Mouse (Mus musculus): ENCODE results near the gene Tas1r3.
A peak's percentile ranks its signal among the peaks of the same experiment; 100 is the strongest.

Tas1r3 gene

GRCm38 (mm10) chr4:155883587-155883986 lies 20.4 kb upstream of the Tas1r3 start:
- H3K9me3 ChIP-seq (ENCODE audit: low read length) = no peaks in the 10 kb centered on the region
- H3K4me1 ChIP-seq (replicated peaks; ENCODE audit: low read depth, low read length) = peaks cover 12% of the 10 kb centered on the region
- H3K36me3 ChIP-seq (ENCODE audit: insufficient read depth, low read length) = peaks cover 69% of the 10 kb centered on the region
- H3K27me3 ChIP-seq (ENCODE audit: insufficient read depth, low read length) = no peaks in the 10 kb centered on the region
- TF ChIP-seq POU5F1 (IDR thresholded peaks at IDR 0.05; ENCODE audit: borderline replicate concordance, low read length) (no peak), CTCF (conservative IDR thresholded peaks at IDR 0.05; ENCODE audit: low read length) (no peak), NANOG (IDR thresholded peaks at IDR 0.05; ENCODE audit: borderline replicate concordance, low read length) (no peak)
- no peak overlapping the region for H3K4me3 ChIP-seq (replicated peaks; ENCODE audit: low read length)

DNA sequence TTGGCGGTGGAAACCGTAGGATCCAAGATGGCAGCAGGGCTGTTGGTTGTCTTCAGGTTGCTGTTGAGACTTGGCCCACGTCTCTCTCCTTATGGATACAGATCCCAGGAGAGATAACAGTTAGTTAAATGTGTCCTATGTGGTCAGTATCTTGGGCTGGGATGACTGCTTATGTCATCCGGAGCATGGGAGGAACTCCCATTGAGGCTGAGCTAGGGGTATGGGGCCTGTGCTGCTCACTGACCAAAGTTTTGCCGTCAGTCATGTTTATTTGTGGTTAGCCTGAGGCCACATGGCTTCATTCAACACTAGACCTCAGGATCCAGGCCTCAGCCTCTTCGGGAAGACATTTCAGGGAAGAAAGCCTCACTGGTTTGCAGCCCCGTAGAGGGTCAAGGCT lies 8.2 kb upstream of the Tas1r3 start:
- TF ChIP-seq CTCF (conservative IDR thresholded peaks at IDR 0.05; ENCODE audit: low read length) (no peak), POU5F1 (IDR thresholded peaks at IDR 0.05; ENCODE audit: borderline replicate concordance, low read length) (no peak), NANOG (IDR thresholded peaks at IDR 0.05; ENCODE audit: borderline replicate concordance, low read length) (no peak)
- Histone ChIP-seq H3K9me3 (ENCODE audit: low read length) (no peaks in the 10 kb centered on the region), H3K27me3 (ENCODE audit: insufficient read depth, low read length) (no peaks in the 10 kb centered on the region), H3K4me3 (replicated peaks; ENCODE audit: low read length) (no peak overlapping the region), H3K36me3 (ENCODE audit: insufficient read depth, low read length) (peaks cover 67% of the 10 kb centered on the region), H3K4me1 (replicated peaks; ENCODE audit: low read depth, low read length) (peaks cover 39% of the 10 kb centered on the region)

DNA sequence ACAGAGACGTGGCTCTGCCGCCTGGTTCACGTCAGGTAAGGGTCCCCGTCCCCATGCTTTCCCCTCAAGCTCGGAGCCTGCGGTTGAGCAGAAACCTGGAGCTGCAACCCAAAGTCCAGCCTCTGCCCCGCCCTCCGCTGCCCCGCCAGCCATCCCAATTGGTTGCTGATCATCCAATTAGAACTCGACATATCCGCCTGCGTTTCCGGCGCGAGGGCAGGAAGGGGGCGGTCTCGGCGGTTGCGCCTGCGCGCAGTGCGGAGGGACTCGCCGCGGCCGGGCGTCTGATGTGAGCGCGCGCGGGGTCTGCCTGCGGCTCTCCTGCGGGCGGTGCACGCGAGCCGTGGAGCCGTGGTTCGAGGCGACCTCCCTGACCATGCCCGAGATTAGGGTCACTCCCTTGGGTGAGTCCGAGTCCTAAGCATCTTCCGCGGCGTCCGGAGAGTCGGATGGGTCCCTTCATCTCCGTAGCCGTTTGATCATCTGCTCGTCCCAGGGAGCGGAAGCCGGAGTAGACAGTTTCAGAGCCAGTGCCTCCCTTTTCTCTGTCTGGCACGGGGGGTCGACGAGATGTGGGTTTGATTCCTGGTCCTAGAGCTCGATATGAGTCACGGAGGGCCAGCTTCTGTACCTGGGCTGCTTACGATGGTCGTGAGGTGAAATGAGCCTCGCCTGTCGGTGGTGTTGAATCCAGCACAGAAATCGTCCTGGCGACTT lies 6.3 kb upstream of the Tas1r3 start, which contains the start of the genes Cptp and Ints11:
TSS of gene Cptp (minus strand) at position 124 of the 717 bp plus-strand sequence.
TSS of gene Ints11 (plus strand) at position 230 of the 717 bp plus-strand sequence.
- H3K9me3 ChIP-seq (ENCODE audit: low read length) = no peaks in the 10 kb centered on the region
- no peak for TF ChIP-seq CTCF (conservative IDR thresholded peaks at IDR 0.05; ENCODE audit: low read length)
- TF ChIP-seq POU5F1 (IDR thresholded peaks at IDR 0.05; ENCODE audit: borderline replicate concordance, low read length) = no peak
- no peak for TF ChIP-seq NANOG (IDR thresholded peaks at IDR 0.05; ENCODE audit: borderline replicate concordance, low read length)
- H3K27me3 ChIP-seq (ENCODE audit: insufficient read depth, low read length) = no peaks in the 10 kb centered on the region

DNA sequence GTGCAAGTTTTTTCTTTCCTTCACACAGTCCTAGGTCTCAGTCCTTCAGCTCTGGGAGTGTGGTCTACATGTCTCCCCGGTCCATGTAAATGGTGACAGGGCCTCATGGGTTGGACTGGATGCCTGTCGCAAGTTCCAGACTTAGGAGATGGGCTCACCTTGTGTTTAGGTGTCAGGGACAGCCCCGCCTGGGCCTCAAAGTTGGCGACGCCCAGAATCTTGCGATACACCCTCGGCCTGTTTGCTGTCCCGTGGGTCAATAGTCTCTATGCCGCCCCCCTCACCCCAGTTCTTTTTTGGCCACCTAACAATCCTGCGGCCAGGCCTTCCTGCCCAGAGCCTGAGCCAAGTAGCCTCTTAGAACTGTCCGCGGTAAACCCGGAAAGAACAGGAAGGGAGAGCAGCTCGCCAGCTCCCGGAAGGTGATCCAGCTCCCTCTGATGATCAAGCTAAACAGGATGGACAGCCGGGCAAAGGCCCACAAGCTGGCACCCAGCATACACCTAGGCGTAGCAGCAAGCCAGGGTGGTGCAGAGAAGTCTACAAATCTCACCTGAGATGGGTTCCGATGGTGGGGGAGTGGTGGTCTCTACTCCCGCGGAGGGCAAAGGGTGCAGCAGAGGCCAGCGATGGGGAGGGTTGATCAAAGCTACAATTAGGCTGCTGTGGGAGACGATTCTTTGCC lies 5.6 kb upstream of the Tas1r3 start:
- TF ChIP-seq NANOG (IDR thresholded peaks at IDR 0.05; ENCODE audit: borderline replicate concordance, low read length) (no peak), POU5F1 (IDR thresholded peaks at IDR 0.05; ENCODE audit: borderline replicate concordance, low read length) (no peak), CTCF (conservative IDR thresholded peaks at IDR 0.05; ENCODE audit: low read length) (no peak)
- H3K36me3 ChIP-seq (ENCODE audit: insufficient read depth, low read length) = peaks cover 67% of the 10 kb centered on the region

More for the DNA sequence above, 6.3 kb upstream of the Tas1r3 start, which contains the start of the genes Cptp and Ints11:
- Histone ChIP-seq H3K4me1 (replicated peaks; ENCODE audit: low read depth, low read length) (peaks cover 39% of the 10 kb centered on the region), H3K4me3 (replicated peaks; ENCODE audit: low read length) (peak within 1 kb of the TSS; percentile 93), H3K36me3 (ENCODE audit: insufficient read depth, low read length) (peaks cover 71% of the 10 kb centered on the region)

GRCm38 (mm10) chr4:155861787-155862186 lies 1.4 kb downstream of the Tas1r3 start:
- H3K36me3 ChIP-seq (ENCODE audit: insufficient read depth, low read length) = peaks cover 72% of the 10 kb centered on the region
- H3K4me1 ChIP-seq (replicated peaks; ENCODE audit: low read depth, low read length) = peaks cover 8% of the 10 kb centered on the region; the same call in 1 of the 2 replicates
- no peaks in the 10 kb centered on the region for H3K9me3 ChIP-seq (ENCODE audit: low read length)
- H3K4me3 ChIP-seq (replicated peaks; ENCODE audit: low read length) = no peak overlapping the region
- TF ChIP-seq CTCF (conservative IDR thresholded peaks at IDR 0.05; ENCODE audit: low read length) (no peak), NANOG (IDR thresholded peaks at IDR 0.05; ENCODE audit: borderline replicate concordance, low read length) (no peak), POU5F1 (IDR thresholded peaks at IDR 0.05; ENCODE audit: borderline replicate concordance, low read length) (no peak)
- H3K27me3 ChIP-seq (ENCODE audit: insufficient read depth, low read length) = no peaks in the 10 kb centered on the region

More for the DNA sequence above, 5.6 kb upstream of the Tas1r3 start:
- Histone ChIP-seq H3K27me3 (ENCODE audit: insufficient read depth, low read length) (no peaks in the 10 kb centered on the region), H3K4me3 (replicated peaks; ENCODE audit: low read length) (peak overlapping the region; percentile 93), H3K9me3 (ENCODE audit: low read length) (no peaks in the 10 kb centered on the region), H3K4me1 (replicated peaks; ENCODE audit: low read depth, low read length) (peaks cover 39% of the 10 kb centered on the region)

DNA sequence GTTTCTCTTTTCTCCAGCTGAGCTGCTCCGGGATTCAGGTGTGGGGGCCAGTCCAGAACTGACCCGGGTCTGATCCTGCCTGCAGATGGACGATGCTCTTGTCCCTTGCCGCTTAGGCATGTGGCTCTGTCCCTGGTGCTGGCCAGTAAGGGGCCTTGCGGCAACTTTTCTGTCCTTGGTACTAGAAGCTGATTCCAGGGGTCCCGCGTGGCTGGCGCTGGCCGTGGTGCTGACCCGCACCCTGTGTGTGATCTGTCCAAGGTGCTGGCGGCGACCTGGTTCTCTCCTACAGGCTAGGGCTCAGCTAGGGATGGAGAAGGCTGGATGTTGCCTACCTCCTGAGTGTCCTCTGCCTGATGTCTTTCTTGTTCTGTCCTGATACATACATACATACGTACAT lies 3.8 kb downstream of the Tas1r3 start:
- TF ChIP-seq NANOG (IDR thresholded peaks at IDR 0.05; ENCODE audit: borderline replicate concordance, low read length) = no peak
- TF ChIP-seq CTCF (conservative IDR thresholded peaks at IDR 0.05; ENCODE audit: low read length) = no peak
- TF ChIP-seq POU5F1 (IDR thresholded peaks at IDR 0.05; ENCODE audit: borderline replicate concordance, low read length) = no peak
- peaks cover 72% of the 10 kb centered on the region for H3K36me3 ChIP-seq (ENCODE audit: insufficient read depth, low read length)
- no peaks in the 10 kb centered on the region for H3K27me3 ChIP-seq (ENCODE audit: insufficient read depth, low read length)
- no peak overlapping the region for H3K4me3 ChIP-seq (replicated peaks; ENCODE audit: low read length)
- peaks cover 25% of the 10 kb centered on the region for H3K4me1 ChIP-seq (replicated peaks; ENCODE audit: low read depth, low read length)
- no peaks in the 10 kb centered on the region for H3K9me3 ChIP-seq (ENCODE audit: low read length)

GRCm38 (mm10) chr4:155856881-155857280 lies 6.3 kb downstream of the Tas1r3 start:
- peaks cover 81% of the 10 kb centered on the region for H3K36me3 ChIP-seq (ENCODE audit: insufficient read depth, low read length)
- H3K4me3 ChIP-seq (replicated peaks; ENCODE audit: low read length) = no peak overlapping the region
- no peak for TF ChIP-seq POU5F1 (IDR thresholded peaks at IDR 0.05; ENCODE audit: borderline replicate concordance, low read length)
- TF ChIP-seq CTCF (conservative IDR thresholded peaks at IDR 0.05; ENCODE audit: low read length) = no peak
- peaks cover 34% of the 10 kb centered on the region for H3K4me1 ChIP-seq (replicated peaks; ENCODE audit: low read depth, low read length)
- H3K9me3 ChIP-seq (ENCODE audit: low read length) = no peaks in the 10 kb centered on the region
- no peaks in the 10 kb centered on the region for H3K27me3 ChIP-seq (ENCODE audit: insufficient read depth, low read length)

GRCm38 (mm10) chr4:155856071-155856470 lies 7.1 kb downstream of the Tas1r3 start:
- TF ChIP-seq CTCF (conservative IDR thresholded peaks at IDR 0.05; ENCODE audit: low read length) (no peak), POU5F1 (IDR thresholded peaks at IDR 0.05; ENCODE audit: borderline replicate concordance, low read length) (no peak), NANOG (IDR thresholded peaks at IDR 0.05; ENCODE audit: borderline replicate concordance, low read length) (no peak)
- H3K4me1 ChIP-seq (replicated peaks; ENCODE audit: low read depth, low read length) = peaks cover 37% of the 10 kb centered on the region
- H3K4me3 ChIP-seq (replicated peaks; ENCODE audit: low read length) = no peak overlapping the region
- peaks cover 76% of the 10 kb centered on the region for H3K36me3 ChIP-seq (ENCODE audit: insufficient read depth, low read length)
- H3K9me3 ChIP-seq (ENCODE audit: low read length) = no peaks in the 10 kb centered on the region
- no peaks in the 10 kb centered on the region for H3K27me3 ChIP-seq (ENCODE audit: insufficient read depth, low read length)
